Mouse (Mus musculus): ENCODE results near the gene Nod1.
A peak's percentile ranks its signal among the peaks of the same experiment; 100 is the strongest.

The Nod1 gene

GRCm38 (mm10) chr6:54936496-54936895, 35.9 kb downstream of the Nod1 start:
- DNase-seq, result no peak

GRCm38 (mm10) chr6:54934930-54935329, 37.5 kb downstream of the Nod1 start:
- DNase-seq, result no peak

GRCm38 (mm10) chr6:54934313-54934712, 38.1 kb downstream of the Nod1 start:
- DNase-seq, result no peak

GRCm38 (mm10) chr6:54933866-54934265, 38.5 kb downstream of the Nod1 start:
- DNase-seq, result no peak

GRCm38 (mm10) chr6:54933216-54933615, 39.2 kb downstream of the Nod1 start:
- DNase-seq, result no peak

GRCm38 (mm10) chr6:54932526-54932925, 39.9 kb downstream of the Nod1 start:
- DNase-seq, result no peak

GRCm38 (mm10) chr6:54931641-54932040, 40.8 kb downstream of the Nod1 start:
- no peak for DNase-seq

- DNase-seq, result no peak
Measured at GRCm38 (mm10) chr6:54927946-54928345, 44.5 kb downstream of the Nod1 start.

GRCm38 (mm10) chr6:54926899-54927298, 45.5 kb downstream of the Nod1 start:
- no peak for DNase-seq

GRCm38 (mm10) chr6:54925736-54926440, 46.5 kb downstream of the Nod1 start:
- DNase-seq, result no peak

GRCm38 (mm10) chr6:54924538-54924937, 47.9 kb downstream of the Nod1 start:
- no peak for DNase-seq

- no peak for DNase-seq
Measured at GRCm38 (mm10) chr6:54918521-54918920, 53.9 kb downstream of the Nod1 start.

- DNase-seq, result peak; percentile 28
Measured at GRCm38 (mm10) chr6:54917523-54917922, 54.9 kb downstream of the Nod1 start.

- no peak for DNase-seq
Measured at GRCm38 (mm10) chr6:54916941-54917340, 55.5 kb downstream of the Nod1 start.

GRCm38 (mm10) chr6:54916163-54916562, 56.2 kb downstream of the Nod1 start:
- no peak for DNase-seq

- no peak for DNase-seq
Measured at GRCm38 (mm10) chr6:54914977-54915376, 57.4 kb downstream of the Nod1 start.

- no peak for DNase-seq
Measured at GRCm38 (mm10) chr6:54906053-54907040, 66.1 kb downstream of the Nod1 start.

GRCm38 (mm10) chr6:54902547-54902946, 69.9 kb downstream of the Nod1 start:
- DNase-seq, result no peak

GRCm38 (mm10) chr6:54900256-54900655, 72.2 kb downstream of the Nod1 start:
- DNase-seq, result no peak

GRCm38 (mm10) chr6:54891384-54891783, 81.0 kb downstream of the Nod1 start:
- DNase-seq, result no peak

GRCm38 (mm10) chr6:54890221-54890620, 82.2 kb downstream of the Nod1 start:
- DNase-seq, result no peak

GRCm38 (mm10) chr6:54886195-54886594, 86.2 kb downstream of the Nod1 start:
- no peak for DNase-seq

GRCm38 (mm10) chr6:54883424-54883823, 89.0 kb downstream of the Nod1 start:
- no peak for DNase-seq

GRCm38 (mm10) chr6:54880086-54880485, 92.3 kb downstream of the Nod1 start:
- DNase-seq, result no peak

All from right cerebral cortex, adult 18-20 months (tissue).